Mouse (Mus musculus) forebrain, embryonic 15.5 days (tissue): ENCODE measurements around the gene Casd1. TPM values are rescaled to one million over a fixed set of nuclear protein-coding genes. Genes with fewer than 3 reads are reported as not detected.

Source experiments
- ATAC-seq: fragments of 200-750 bp; cut with Nextera tagmentation; replicated peaks from 2 replicates; pipeline ENCODE4 v1.8.0; 2017; ENCODE audit warnings: mild to moderate bottlenecking, moderate TSS enrichment, moderate library complexity
- H3K27ac ChIP-seq: fragments of 300-500 bp; sonication (generic); replicated peaks from 2 replicates; pipeline ENCODE4 v1.5.1; 2015; ENCODE audit warnings: mild to moderate bottlenecking, inconsistent platforms
- H3K27me3 ChIP-seq: fragments of 300-500 bp; sonication (generic); 2 replicates; pipeline ENCODE4 v1.6.1; 2015; ENCODE audit warnings: inconsistent platforms
- H3K36me3 ChIP-seq: fragments of 300-500 bp; sonication (generic); 2 replicates; pipeline ENCODE4 v1.6.1; 2015; ENCODE audit warnings: mild to moderate bottlenecking, inconsistent platforms
- H3K4me1 ChIP-seq: fragments of 300-500 bp; sonication (generic); 2 replicates; pipeline ENCODE4 v1.6.1; 2015; ENCODE audit warnings: inconsistent platforms
- H3K4me2 ChIP-seq: fragments of 300-500 bp; sonication (generic); replicated peaks from 2 replicates; pipeline ENCODE4 v1.6.1; 2015; ENCODE audit warnings: mild to moderate bottlenecking, inconsistent platforms
- H3K4me3 ChIP-seq: fragments of 300-500 bp; sonication (generic); 2 replicates; pipeline ENCODE4 v1.5.1; 2015; ENCODE audit warnings: mild to moderate bottlenecking, inconsistent platforms
- H3K9ac ChIP-seq: fragments of 300-500 bp; sonication (generic); replicated peaks from 2 replicates; pipeline ENCODE4 v1.6.1; 2015; ENCODE audit warnings: mild to moderate bottlenecking, inconsistent platforms
- H3K9me3 ChIP-seq: fragments of 300-500 bp; sonication (generic); 2 replicates; pipeline ENCODE4 v1.6.1; 2016; ENCODE audit warnings: inconsistent platforms
- WGBS: fragments of 180-500 bp; shearing (Covaris S2); methylation state at CpG from one replicate; pipeline ENCODE4 v1.1.7; 2015; ENCODE audit warnings: mixed read lengths; 5-methylcytosine and 5-hydroxymethylcytosine counted together
- polyA plus RNA-seq: library from polyadenylated mRNA; unstranded; fragments of >200 nt; fragmentation: Nextera tagmentation; extraction: Ambion mirVana; gene quantifications from 2 replicates; pipeline ENCODE4 v1.2.1, GENCODE M21; 2015

The Casd1 gene
- polyA plus RNA-seq, 1 experiment from 2014 or later = 40.3 TPM

GRCm38 (mm10) chr6:4677356-4677761 is 76.7 kb downstream of the Casd1 start:
- no peak overlapping the region for H3K4me3 ChIP-seq
- no peaks in the 10 kb centered on the region for H3K27me3 ChIP-seq
- no peaks in the 10 kb centered on the region for H3K36me3 ChIP-seq
- H3K4me1 ChIP-seq = peaks cover 22% of the 10 kb centered on the region
- H3K9ac ChIP-seq = no peak overlapping the region
- ATAC-seq = peak; percentile 32; the same call in 1 of the 2 replicates
- 0% methylated on average over 1 of the region's 1 CpGs for WGBS
- no peaks in the 10 kb centered on the region for H3K9me3 ChIP-seq
- no peak overlapping the region for H3K27ac ChIP-seq
- no peak overlapping the region for H3K4me2 ChIP-seq

DNA sequence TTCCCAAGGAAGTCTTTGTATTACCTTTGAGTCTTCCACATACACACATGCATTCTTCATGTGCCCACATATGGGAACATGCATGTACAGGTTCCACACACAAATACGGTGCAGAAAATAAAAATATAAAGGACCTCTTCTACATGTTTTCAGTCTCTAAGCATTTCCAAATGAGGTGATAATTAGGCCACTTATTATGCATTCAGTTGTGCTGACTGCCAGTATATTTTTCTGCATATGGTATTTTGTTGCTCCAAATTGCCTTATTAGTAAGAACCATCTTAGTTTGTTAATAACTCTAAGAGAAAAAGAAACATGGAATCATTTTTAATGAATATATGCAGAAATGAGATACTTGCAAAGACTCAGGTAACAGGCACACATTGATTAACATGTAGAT is 79.3 kb downstream of the Casd1 start:
- Histone ChIP-seq H3K27me3 (no peaks in the 10 kb centered on the region), H3K36me3 (no peaks in the 10 kb centered on the region), H3K9me3 (no peaks in the 10 kb centered on the region), H3K27ac (peak overlapping the region; percentile 62), H3K4me2 (no peak overlapping the region), H3K9ac (no peak overlapping the region), H3K4me1 (peaks cover 22% of the 10 kb centered on the region), H3K4me3 (no peak overlapping the region)
- 49% methylated on average over 1 of the region's 1 CpGs for WGBS
- ATAC-seq = peak; percentile 45; the same call in 1 of the 2 replicates

- Histone ChIP-seq H3K36me3 (no peaks in the 10 kb centered on the region), H3K9ac (no peak overlapping the region), H3K27ac (peak overlapping the region; percentile 16; the same call in 1 of the 2 replicates), H3K4me1 (peaks cover 22% of the 10 kb centered on the region), H3K27me3 (no peaks in the 10 kb centered on the region), H3K9me3 (no peaks in the 10 kb centered on the region), H3K4me3 (no peak overlapping the region), H3K4me2 (no peak overlapping the region)
- 78% methylated on average over 4 of the region's 4 CpGs for WGBS
- peak; percentile 15; the same call in 1 of the 2 replicates for ATAC-seq
Observed at GRCm38 (mm10) chr6:4680576-4680975, 79.9 kb downstream of the Casd1 start.

- Histone ChIP-seq H3K4me2 (no peak overlapping the region), H3K9me3 (no peaks in the 10 kb centered on the region), H3K9ac (no peak overlapping the region), H3K4me3 (no peak overlapping the region), H3K27me3 (no peaks in the 10 kb centered on the region), H3K4me1 (peaks cover 12% of the 10 kb centered on the region; the same call in 1 of the 2 replicates), H3K27ac (no peak overlapping the region), H3K36me3 (peaks cover 3% of the 10 kb centered on the region; the same call in 1 of the 2 replicates)
- WGBS = 74% methylated on average over 10 of the region's 10 CpGs
- ATAC-seq = no peak
Observed at GRCm38 (mm10) chr6:4684706-4685340, 84.2 kb downstream of the Casd1 start.

DNA sequence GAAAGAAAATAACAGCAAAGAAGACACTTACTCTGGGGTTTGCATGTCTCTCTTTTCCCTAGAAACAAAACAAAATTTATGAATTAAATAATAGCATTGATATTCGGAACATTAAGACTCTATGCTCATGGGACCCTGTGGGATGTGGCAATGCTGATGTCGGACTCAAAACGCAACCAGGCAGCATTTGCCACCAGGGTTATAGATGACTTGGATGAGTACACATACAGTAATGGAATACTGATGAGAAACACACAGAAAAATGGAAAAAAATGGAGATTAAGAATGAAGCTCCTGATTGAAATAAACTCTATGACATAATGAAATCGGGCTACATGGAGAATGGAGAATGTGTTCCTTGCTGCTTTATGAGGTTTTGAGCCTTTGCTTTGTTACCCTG is 89.8 kb downstream of the Casd1 start:
- Histone ChIP-seq H3K4me2 (no peak overlapping the region), H3K9me3 (no peaks in the 10 kb centered on the region), H3K9ac (no peak overlapping the region), H3K36me3 (peaks cover 3% of the 10 kb centered on the region; the same call in 1 of the 2 replicates), H3K27me3 (no peaks in the 10 kb centered on the region), H3K4me1 (no peaks in the 10 kb centered on the region), H3K27ac (no peak overlapping the region), H3K4me3 (no peak overlapping the region)
- no peak for ATAC-seq
- 84% methylated on average over 4 of the region's 4 CpGs for WGBS

Other genes with a start within 250 kb of the Casd1 start
- 38.6 and 40.4 TPM in 2 replicates for gene Col1a2, start 96.0 kb upstream of the Casd1 start, polyA plus RNA-seq
- gene Sgce, start 146.4 kb downstream of the Casd1 start, polyA plus RNA-seq = 50.6 and 50.9 TPM in 2 replicates
- 4.0 and 5.0 TPM in 2 replicates for gene Peg10, start 146.5 kb downstream of the Casd1 start, polyA plus RNA-seq